Mouse (Mus musculus): ENCODE measurements around the gene Msh6.
"Not testable (repeated sequence)": the region's sequence is repeated elsewhere in the genome, so short reads cannot be mapped to it uniquely, and the experiment has no call there.

The Msh6 gene

DNA sequence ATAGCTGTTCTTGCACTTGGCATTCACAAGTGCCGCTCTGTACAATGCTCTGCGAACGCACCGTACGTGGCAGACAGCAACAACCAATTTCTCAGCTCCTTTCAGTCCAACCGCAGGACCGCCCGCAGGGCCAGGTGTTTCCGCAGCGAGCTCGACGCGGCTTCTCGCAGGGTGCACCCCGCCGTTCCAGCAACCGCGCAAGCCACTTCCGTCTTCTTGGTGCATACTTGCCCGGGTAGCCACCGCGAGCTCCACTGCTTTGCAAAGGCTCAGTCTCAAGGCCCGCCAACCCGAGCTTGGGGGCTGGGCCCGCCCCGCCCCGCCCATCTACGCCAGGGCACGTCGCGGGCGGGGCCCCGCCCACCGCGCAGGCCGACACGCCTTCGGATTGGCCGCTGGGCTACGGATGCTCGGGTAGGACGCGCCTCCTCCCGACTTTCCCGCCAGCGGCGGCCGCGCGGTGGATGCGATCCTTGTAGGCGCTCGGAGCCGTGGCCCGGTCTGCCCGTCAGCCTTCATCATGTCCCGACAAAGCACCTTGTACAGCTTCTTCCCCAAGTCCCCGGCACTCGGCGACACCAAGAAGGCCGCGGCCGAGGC, at the start of gene Msh6:
Msh6 (plus strand) TSS at position 434 of the 600 bp plus-strand sequence.
- peak; percentile 92 for DNase-seq (ENCODE audit: low spot score)

DNA sequence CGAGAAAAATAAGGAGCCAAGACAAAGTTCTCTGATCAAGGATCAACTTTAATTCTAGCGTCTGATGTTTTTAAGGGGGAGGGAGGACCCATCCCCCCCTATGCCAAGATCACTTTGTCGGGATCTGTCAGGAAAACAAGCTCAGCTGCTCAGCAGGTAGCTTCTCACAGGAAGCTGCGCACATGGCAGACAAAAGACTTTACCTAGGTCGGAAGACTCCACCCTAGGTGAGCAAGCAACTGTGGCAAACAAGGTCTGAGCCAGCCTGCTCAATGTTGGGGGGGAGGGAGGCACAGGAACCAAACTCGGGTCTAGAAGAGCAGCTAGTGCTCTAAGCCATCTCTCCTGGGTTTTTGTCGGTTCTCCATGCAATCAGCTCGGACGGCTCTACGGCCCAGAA, 40.5 kb upstream of the Msh6 start:
- no peak for DNase-seq (ENCODE audit: low spot score)

DNA sequence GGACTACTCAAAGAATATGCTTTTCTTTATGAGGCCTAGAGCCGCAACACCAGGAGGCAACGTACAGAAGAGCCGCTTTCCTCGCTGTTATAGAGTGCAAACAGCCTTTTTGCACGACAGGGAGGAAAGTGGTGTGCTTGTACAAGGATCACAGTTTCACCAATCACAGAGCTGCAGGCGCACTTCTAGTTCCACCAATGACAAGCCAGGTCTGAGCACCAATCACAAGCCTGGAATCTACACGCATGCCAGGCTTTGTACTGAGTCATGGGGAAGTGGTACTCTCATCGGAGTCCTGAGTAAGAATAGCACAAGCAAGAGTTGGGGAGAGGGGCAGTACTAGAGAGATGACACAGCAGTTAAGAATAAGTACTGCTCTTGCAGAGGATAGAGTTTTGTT, 40.1 kb upstream of the Msh6 start:
- no peak for DNase-seq (ENCODE audit: low spot score)

DNA sequence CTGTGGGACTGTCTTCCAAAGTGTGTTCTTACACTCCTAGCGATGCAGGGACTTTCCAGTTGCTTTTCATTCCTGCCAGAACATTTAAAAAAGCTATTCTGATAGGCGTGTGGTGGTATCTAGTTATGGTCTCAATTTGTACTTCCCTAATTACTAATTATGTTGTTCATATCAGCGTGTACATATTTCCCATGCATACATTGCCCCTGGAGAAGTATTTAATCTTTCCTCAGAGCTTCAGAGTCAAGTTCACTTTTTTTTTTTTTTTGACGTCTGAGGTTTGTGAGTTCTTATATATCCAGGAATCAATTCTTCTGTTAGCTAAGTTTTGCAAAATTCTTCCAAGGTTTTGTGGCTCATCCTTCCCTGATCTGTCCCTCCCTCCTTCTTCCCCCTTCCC, 38.7 kb upstream of the Msh6 start:
- DNase-seq (ENCODE audit: low spot score) = no peak

DNA sequence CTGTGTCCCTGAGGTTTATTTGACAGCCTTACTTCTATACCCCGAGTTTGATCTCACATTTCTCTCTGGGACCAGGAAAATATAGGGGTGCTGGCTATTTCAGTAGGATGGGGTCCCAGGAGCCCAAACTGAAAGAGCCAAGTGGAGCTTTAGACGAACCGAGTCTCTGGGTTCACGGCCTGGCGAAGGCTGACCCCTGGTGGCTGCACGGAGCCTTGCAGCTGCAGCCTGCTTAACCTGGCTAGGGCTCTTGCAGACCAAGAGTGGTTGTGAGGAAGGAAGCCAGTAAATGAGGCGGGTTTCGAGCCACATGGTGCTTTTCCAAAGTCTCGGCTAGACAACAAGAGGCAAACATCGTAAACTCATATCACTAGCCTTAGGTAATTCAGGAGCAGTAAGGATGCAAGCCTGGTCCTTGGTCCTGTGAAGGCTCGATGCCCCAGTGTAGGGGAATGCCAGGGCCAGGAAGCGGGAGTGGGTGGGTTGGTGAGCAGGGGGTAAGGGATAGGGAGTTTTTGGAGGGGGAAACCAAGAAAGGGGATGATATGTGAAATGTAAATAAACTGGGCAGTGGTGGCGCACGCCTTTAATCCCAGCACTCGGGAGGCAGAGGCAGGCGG, 25.8 kb upstream of the Msh6 start:
- DNase-seq (ENCODE audit: low spot score) = peak; percentile 82

DNA sequence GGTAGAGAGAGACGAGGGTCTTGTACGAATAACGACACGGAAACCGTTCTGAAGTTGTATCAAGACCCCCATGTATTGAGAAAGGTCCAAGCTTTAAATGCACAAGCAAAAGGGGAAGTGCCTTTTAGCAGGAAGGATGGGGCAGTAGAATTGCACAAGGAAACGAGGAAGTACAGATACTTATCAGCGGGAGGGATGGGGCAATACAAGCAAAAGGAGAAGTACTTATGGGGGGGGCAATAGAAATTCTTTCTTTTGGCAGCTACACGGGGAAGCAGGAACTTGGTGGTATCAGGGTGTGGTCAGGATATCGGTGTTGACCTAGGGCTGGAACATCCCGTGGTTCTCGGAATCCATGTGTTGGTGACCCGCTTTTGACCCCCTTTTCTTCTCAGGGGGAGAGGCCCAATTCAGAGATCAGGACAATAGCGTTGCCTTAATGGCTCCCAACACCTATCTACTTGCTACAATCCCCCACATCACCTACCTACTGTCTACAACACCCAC, 20.2 kb upstream of the Msh6 start:
- not testable (repeated sequence) for DNase-seq (ENCODE audit: low spot score)

DNA sequence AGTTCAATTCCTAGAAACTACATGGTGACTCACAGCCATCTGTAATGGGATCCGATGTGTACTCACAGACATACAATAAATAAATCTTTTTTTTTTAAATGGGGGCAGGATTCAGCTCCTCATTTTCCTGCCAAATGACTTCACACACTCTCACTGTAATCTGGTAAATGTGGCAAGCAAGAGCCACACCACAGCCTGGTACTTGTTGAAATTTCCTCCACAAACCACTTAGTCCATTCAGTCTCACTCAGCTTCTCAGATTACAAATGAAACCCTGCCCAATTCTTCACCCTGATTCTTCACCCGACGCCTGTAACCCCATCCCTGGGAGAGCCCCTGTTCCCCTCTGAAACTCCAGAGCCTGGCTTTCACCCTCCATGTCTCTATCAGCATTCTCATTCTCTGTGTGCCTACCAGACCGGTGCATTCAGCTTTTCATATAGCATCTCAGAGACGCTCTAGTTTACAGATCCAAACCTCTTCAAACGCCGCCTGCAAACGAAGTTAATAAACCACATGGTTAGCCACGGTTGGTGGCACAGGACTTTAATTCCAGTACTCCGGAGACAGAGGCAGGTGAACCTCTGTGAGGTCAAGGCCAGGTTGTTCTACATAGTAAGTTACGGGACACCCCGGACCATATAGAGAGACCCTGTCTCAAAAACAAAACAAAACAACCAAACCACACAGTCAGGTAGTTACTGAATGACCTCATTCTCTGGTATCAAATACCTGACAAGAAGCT, 17.6 kb upstream of the Msh6 start:
- no peak for DNase-seq (ENCODE audit: low spot score)

DNA sequence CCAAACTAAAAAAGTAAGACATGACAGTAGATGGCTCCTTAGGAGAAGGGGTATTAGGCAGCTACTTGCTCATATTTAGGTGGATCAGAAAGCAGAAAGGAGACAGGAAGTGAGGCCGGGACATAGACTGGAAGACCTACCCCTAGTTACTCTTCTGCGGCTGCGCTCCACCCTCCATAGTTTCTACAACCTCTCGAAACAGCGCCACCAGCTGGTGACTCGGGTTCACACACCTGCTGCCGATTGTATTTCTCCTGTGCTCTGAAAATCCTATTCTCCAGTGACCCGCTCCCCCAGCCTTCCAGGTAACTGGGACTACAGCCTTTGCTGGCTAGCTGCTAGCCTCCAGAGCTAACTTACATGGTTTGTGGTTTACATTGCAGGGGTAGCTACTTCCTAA, 16.6 kb upstream of the Msh6 start:
- peak; percentile 30 for DNase-seq (ENCODE audit: low spot score)

DNA sequence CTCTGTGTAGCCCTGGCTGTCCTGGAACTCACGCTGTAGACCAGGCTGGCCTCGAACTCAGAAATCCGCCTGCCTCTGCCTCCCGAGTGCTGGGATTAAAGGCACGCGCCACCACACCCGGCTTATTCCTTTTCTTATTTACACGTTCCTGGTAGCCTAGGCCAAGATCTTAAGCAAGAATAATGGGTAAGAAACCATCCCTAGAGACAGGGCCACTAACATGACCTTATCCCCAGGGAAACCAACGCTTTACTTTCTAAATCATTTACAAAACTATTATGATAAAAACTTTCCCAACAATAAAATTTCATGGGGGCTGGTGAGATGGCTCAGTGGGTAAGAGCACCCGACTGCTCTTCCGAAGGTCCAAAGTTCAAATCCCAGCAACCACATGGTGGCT, 15.5 kb upstream of the Msh6 start:
- DNase-seq (ENCODE audit: low spot score) = not testable (repeated sequence)

DNA sequence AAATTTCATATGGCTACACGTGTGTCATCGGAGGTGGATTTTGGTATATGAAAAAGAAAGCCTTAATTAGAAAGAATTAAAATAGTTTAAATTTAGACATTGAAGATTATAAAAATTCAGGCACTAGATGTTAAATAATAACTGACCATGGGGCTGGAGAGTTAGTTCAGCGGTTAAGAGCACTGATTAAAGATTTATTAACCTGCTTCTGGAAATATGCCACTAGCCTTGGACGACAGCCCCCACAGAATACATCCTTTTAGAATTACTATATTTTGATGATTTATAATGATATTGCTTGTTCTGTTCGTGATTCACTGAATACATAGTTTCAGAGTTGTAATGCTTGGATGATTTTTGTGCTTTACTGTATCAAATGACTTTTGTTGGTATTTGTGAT, 14.9 kb upstream of the Msh6 start:
- not testable (repeated sequence) for DNase-seq (ENCODE audit: low spot score)

DNA sequence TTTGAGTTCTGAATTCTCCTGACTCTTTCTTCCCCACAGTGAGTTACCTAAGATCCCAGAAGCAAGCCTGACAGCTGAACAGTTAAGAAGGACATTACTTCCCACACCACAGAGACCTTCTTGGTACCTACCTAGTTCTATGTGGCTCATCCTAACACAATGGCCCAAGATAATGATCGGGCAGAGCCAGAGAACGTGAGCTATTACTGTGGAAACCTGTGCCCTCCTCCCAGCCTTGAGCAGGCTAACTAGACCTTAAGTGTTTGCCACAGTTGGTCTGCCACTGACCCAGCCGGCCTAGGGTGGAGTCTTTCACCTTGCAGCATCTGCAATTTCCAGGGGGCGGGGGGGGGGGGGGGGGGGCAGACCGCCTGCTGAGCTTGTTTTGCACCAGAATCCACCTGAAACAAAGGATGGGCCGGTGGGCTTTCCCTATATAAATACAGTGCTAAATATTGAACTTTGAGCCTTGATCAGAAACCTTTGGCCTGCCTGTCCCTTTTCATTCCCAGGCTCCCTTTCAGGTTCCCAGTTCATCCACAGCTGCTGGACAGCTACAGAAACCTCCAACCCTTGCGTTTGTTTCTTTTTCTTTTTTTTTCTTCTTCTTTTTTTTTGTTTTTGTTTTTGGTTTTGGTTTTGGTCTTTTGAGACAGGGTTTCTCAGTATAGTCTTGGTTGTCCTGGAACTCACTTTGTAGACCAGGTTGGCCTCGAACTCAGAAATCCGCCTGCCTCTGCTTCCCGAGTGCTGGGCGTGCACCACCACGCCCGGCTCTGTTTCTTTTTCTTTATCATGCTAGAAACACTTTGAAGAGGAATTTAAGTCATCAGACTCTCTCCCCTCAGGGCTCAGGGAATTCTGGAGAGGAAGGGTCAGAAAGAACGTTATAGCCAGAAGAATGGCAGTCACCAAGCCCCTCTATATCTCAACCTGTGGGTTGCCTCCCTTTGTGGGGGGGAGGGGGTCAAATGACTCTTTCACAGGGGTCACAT, 11.5 kb upstream of the Msh6 start:
- no peak for DNase-seq (ENCODE audit: low spot score)

DNA sequence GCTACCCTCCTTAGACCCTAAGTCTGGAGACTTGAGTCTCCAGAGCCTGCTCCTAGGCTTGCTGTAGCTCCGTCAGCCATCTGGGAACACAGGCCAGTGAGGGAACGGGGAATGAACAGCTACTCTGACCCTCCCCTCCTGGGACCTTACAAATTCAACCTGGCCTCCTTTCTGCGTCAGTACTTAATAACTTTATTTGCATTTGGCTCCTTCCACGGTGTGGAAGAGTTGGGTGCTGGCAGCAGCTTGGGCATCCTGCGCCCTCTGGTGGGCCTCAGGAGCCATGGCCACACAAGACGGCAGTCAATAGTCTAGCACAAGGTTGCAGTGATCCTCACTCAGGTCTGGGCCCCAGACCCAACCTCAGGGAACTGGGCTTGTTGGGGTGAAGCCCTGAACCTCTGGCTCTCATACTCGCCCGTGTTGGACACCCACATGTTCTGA, 6.4 kb upstream of the Msh6 start:
- not testable (repeated sequence) for DNase-seq (ENCODE audit: low spot score)

DNA sequence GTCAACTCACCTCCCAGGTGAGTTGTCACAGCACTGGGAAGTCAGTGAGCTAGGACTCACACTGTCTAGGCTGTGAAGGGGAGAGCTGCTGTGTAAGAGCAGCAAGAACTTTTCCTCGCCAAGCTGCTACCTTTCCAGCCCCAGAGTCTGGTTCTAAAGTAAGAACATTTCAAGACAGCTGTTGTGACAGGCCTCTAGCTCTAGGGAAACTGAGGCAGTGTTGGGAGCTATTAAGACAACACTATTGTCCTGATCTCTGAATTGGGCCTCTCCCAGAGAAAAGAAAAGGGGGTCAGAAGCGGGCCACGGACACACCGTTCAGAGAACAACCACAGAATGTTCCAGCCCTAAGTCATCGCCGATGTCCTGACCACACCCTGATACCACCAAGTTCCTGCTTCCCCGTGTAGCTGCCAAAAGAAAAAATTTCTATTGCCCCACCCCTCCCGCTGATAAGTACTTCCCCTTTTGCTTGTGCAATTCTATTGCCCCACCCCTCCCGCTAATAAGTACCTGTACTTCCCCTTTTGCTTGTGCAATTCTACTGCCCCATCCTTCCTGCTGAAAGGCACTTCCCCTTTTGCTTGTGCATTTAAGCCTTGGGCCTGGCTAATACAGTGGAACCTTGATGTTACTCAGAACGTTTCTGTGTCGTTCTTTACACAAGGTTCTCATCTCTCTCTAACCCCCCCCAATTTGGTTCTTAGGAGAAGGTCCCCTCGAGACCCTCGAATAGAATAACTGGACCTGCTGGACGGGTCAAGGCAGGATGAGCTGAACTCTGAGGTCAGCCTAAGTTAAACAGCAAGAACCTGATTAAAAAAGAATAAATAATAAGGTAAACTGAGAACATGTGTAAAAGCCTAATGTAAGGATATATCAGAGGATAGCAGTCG, 2.9 kb upstream of the Msh6 start:
- not testable (repeated sequence) for DNase-seq (ENCODE audit: low spot score)

DNA sequence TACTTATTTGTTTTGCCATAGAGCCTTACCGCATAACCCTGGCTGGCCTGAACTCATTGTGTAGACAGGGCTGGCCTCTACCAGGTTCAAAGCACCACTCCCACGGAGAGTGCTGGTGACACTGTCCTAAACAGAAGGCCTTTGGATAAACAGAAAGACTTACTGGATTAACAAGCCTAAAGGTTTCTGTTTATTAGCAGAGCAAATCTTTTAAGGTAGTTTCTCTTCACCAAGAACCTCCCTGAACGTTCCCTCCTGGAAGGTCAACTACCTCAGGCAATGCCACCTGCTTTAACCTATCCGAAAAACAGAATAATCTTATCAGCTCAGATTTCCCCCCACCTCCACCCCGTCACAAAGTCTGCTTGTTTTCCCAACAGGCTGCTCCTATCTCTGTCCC, 2.0 kb upstream of the Msh6 start:
- no peak for DNase-seq (ENCODE audit: low spot score)

DNA sequence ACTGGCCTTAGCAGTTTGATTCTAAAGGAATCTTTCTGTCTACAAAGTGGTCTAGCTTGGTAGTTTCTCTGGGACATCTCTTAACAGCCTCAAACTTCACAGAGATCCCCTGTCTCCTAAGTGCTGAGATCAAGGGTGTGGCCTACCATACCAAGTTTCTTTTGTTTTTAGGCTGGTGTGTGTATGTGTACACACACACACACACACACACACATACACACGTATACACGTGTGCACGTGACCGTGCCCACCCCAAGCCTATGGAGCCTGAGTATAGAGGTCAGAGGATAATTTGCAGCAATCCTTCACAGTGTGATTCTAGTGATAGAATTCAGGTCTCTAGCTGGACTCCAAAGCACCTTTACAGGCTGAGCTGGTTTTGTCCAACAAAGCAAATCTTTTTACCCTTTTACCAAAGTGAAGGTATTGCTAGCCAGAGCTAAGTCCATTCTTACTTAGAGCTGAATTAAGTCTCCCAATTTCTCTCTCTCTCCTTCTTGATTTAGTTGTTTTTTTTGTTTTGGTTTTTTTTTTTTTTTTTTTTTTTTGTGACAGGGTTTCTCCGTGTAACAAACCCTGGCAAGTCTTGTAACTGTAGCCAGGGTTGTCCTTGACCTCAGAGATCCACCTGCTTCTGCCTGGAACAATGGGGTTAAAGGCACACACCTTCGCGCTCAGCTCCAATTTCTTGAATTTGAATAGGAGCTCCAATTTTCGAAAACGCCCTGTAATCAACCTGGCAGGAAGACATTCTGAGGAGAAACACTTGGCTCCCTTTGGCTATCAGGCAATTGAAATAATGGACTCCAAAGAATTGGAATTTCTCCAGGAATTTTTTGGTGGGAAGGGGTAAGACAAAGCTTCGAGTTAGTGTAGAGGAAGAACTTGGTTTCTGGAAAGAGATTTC, 1.3 kb upstream of the Msh6 start:
- no peak for DNase-seq (ENCODE audit: low spot score)

DNA sequence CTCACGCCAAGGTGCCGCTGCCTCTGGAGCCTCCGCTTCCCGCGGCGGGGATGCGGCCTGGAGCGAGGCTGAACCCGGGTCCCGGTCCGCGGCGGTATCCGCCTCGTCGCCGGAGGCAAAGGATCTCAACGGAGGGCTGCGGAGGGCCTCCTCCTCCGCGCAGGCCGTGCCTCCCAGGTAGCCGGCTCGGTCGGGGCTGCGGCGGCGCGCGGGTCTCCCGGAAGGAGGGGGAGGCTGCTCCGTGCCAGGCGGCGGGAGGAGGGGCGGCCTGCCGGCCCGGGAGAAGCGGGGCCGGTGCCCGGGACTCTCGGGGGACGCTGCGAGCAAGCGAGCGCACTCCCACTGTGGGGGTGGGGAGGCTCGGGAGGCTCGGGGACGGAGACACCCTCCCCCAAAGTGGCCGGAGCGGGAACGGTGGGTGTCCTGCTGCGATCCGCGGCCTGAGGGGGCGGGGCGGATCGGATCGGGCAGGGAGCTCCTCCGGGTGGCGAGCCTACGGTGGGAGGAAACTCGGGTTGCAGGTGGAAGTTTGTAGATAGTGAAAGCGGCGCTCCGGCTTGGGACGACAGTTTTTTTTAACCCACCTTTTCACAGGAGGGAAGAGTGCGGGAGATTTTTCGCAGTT, 479 bp downstream of the Msh6 start:
- peak; percentile 57 for DNase-seq (ENCODE audit: low spot score)

DNA sequence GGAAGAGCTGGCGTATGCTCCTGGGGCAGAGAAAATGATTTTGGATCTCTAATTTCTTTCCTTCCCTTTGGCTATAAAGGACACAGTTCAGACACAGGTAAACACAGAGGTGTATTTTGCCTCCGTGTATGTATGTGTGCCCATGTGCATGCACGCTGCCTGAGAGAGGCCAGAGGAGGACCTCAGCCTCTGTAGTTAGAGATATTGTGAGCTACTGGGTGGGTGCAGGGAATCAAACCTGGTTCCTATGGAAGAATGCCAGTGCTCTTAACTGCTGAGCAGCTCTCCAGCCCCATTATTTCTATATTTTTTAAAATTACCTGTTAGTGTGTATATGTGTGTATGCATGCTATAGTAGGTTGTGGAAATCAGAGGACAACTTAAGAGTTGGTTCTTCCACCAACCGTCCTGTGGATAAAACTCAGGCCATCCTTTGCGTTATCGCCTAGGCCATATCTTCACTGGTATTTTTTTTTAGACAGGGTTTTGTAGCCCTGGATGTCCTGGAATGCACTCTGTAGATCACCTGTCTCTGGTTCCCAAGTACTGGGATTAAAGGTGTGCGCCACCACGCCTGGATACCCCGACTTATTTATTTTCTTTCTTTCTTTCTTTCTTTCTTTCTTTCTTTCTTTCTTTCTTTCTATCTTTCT, 1.4 kb downstream of the Msh6 start:
- DNase-seq (ENCODE audit: low spot score) = no peak

DNA sequence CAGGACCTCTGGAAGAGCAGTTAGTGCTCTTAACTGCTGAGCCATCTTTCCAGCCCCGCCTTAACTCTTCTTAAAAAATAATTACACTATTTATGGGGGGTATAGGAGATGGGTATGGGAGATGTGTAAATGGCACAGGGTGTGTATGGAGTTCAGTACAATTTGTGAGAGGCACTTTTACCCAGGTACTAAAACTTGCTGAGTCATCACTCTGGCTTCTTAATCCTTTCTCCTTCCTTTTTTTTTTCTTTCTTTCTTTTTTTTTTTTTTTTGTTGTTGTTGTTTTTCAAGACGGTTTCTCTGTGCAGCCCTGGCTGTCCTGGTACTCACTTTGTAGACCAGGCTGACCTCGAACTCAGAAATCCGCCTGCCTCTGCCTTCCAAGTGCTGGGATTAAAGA, 2.1 kb downstream of the Msh6 start:
- DNase-seq (ENCODE audit: low spot score) = not testable (repeated sequence)

DNA sequence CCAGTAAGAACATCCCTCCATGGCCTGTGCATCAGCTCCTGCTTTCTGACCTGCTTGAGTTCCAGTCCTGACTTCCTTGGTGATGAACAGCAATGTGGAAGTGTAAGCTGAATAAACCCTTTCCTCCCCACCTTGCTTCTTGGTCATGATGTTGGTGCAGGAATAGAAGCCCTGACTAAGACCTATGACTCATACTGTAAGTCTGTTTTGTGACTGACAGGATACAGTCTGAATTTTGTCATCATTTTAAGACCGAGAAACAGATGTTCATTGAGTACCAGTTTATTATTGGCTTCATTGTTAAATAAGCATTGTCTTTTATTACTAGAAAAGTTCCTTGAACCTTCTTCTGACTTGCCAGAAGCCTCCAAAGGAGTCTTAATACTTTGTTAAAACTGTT, 4.8 kb downstream of the Msh6 start:
- not testable (repeated sequence) for DNase-seq (ENCODE audit: low spot score)
